Mouse (Mus musculus) midbrain, embryonic 11.5 days (tissue): ENCODE measurements around the gene Pkig. TPM values are rescaled to one million over a fixed set of nuclear protein-coding genes. Genes with fewer than 3 reads are reported as not detected.

Source experiments
- ATAC-seq: fragments of 200-750 bp; cut with Nextera tagmentation; 2 replicates; pipeline ENCODE4 v1.8.0; 2017; ENCODE audit warnings: moderate TSS enrichment, moderate library complexity; ENCODE audit not compliant: low FRiP score
- DNase-seq: peaks from one replicate; pipeline ENCODE4 v3.0.0; 2015; ENCODE audit warnings: low spot score; ENCODE audit errors: missing footprints
- H3K27ac ChIP-seq: fragments of 300-500 bp; sonication (generic); 2 replicates; pipeline ENCODE4 v1.5.1; 2014; ENCODE audit warnings: low read depth, low read length
- H3K27me3 ChIP-seq: fragments of 300-500 bp; sonication (generic); 2 replicates; pipeline ENCODE4 v1.6.1; 2014; ENCODE audit warnings: mild to moderate bottlenecking, low read length, moderate library complexity, mixed read lengths; ENCODE audit not compliant: control insufficient read depth, insufficient read depth
- H3K36me3 ChIP-seq: fragments of 300-500 bp; sonication (generic); 2 replicates; pipeline ENCODE4 v1.6.1; 2014; ENCODE audit warnings: mild to moderate bottlenecking, low read length, moderate library complexity, mixed read lengths; ENCODE audit not compliant: control insufficient read depth, insufficient read depth
- H3K4me1 ChIP-seq: fragments of 300-500 bp; sonication (generic); 2 replicates; pipeline ENCODE4 v1.6.1; 2014; ENCODE audit warnings: low read length; ENCODE audit not compliant: control insufficient read depth, insufficient read depth
- H3K4me2 ChIP-seq: fragments of 300-500 bp; sonication (generic); 2 replicates; pipeline ENCODE4 v1.6.1; 2014; ENCODE audit warnings: mild to moderate bottlenecking, moderate library complexity
- H3K4me3 ChIP-seq: fragments of 300-500 bp; sonication (generic); 2 replicates; pipeline ENCODE4 v1.5.1; 2014; ENCODE audit warnings: low read depth, low read length
- H3K9ac ChIP-seq: fragments of 300-500 bp; sonication (generic); 2 replicates; pipeline ENCODE4 v1.6.1; 2014; ENCODE audit warnings: low read length
- H3K9me3 ChIP-seq: fragments of 300-500 bp; sonication (generic); 2 replicates; pipeline ENCODE4 v1.6.1; 2016; ENCODE audit warnings: low read length; ENCODE audit not compliant: control insufficient read depth
- WGBS: fragments of 180-500 bp; shearing (Covaris S2); extraction: QIAGEN DNeasy Blood & Tissue Kit; methylation state at CpG from one replicate; pipeline ENCODE4 v1.1.7; 2014; 5-methylcytosine and 5-hydroxymethylcytosine counted together
- polyA plus RNA-seq: library from polyadenylated mRNA; unstranded; fragments of >200 nt; fragmentation: Nextera tagmentation; extraction: Ambion mirVana; gene quantifications from 2 replicates; pipeline ENCODE4 v1.2.1, GENCODE M21; 2014

Pkig gene
- polyA plus RNA-seq, 1 experiment from 2014 or later, result 153 TPM

DNA sequence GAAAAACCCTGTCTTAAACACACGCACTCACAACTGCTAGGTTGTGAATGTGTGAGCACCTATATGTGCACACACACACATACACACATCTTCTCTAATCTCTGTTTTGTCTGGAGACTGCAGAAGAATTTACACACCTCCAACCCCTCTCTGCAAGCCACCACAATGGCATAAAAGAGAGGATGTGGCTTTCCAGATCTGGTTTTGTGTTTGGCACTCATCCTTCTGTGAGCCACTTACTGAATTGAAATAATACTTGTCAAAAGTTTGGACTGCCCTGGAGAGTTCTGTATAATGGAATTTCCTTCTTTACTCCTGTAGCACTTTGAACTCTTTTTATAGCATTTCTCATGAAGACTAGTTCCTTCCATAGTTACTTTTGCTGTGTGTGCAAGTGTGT is 8.9 kb downstream of the Pkig start:
- no peaks in the 10 kb centered on the region for H3K9me3 ChIP-seq
- no peaks in the 10 kb centered on the region for H3K4me1 ChIP-seq
- no peaks in the 10 kb centered on the region for H3K36me3 ChIP-seq
- 96% methylated on average over 1 of the region's 1 CpGs for WGBS
- no peak overlapping the region for H3K4me2 ChIP-seq
- no peak overlapping the region for H3K27ac ChIP-seq
- no peak overlapping the region for H3K4me3 ChIP-seq
- H3K27me3 ChIP-seq, result no peaks in the 10 kb centered on the region
- ATAC-seq, result no peak
- peak; percentile 31 for DNase-seq
- no peak overlapping the region for H3K9ac ChIP-seq

DNA sequence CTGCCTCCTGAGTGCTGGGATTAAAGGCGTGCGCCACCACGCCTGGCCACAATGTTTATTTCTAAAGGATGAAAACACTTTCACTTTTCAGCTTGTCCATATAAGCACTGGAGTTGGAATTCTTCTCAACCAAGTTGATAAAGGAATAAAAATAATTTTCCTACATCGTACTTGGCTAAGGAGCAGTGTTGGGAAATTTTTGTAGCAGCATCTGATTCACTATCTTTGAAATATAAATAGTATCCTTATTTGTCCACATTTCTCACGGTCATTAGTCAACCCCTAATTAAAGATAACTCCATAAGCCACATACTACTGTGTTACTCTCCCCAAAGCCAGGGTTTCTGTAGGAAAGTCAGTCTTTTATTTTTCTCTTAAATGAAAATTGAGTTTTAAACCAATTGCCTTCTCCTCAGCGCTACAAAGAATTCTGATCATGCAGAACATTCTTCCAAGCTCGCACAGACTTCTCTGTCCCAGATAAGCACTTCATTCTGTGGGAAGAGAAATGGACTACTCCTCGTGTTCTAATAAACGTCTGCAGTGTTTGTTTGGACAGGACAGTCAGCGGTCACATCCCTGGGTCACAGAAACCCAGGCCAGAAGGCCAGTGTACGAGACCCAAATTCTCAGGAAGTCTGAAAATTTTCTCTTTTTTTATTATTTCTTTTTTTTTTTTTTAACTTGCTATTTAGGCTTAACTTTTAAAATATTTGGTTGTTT is 12.8 kb downstream of the Pkig start:
- Histone ChIP-seq H3K9ac (no peak overlapping the region), H3K9me3 (no peaks in the 10 kb centered on the region), H3K27ac (no peak overlapping the region), H3K4me3 (no peak overlapping the region), H3K4me1 (peaks cover 5% of the 10 kb centered on the region; the same call in 1 of the 2 replicates), H3K36me3 (no peaks in the 10 kb centered on the region), H3K4me2 (no peak overlapping the region), H3K27me3 (no peaks in the 10 kb centered on the region)
- DNase-seq, result no peak
- no peak for ATAC-seq
- WGBS, result 88% methylated on average over 11 of the region's 11 CpGs

DNA sequence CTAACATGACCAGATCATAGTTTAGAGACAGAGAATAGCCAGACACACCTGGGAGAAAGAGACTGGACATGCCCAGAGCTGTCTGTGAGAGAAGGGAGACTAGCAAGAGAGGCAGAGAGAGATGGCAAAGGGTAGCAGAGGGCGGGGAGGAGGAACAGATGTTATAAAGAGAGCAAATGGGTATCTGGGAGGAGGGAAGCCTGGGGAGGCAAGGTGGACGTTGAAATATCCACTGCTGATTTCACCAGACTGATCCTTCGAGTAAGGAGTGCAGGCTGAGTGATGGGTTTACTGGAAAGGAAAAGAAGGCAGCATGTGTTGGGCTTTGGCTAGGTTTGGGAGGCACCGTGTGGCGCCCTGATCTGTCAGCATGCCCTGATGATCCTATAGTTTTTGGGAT is 16.2 kb downstream of the Pkig start:
- no peak overlapping the region for H3K4me2 ChIP-seq
- no peaks in the 10 kb centered on the region for H3K27me3 ChIP-seq
- peak; percentile 47 for DNase-seq
- no peaks in the 10 kb centered on the region for H3K9me3 ChIP-seq
- peaks cover 5% of the 10 kb centered on the region; the same call in 1 of the 2 replicates for H3K4me1 ChIP-seq
- no peaks in the 10 kb centered on the region for H3K36me3 ChIP-seq
- ATAC-seq, result no peak
- H3K4me3 ChIP-seq, result no peak overlapping the region
- no peak overlapping the region for H3K9ac ChIP-seq
- no peak overlapping the region for H3K27ac ChIP-seq
- WGBS, result 73% methylated on average over 5 of the region's 5 CpGs

DNA sequence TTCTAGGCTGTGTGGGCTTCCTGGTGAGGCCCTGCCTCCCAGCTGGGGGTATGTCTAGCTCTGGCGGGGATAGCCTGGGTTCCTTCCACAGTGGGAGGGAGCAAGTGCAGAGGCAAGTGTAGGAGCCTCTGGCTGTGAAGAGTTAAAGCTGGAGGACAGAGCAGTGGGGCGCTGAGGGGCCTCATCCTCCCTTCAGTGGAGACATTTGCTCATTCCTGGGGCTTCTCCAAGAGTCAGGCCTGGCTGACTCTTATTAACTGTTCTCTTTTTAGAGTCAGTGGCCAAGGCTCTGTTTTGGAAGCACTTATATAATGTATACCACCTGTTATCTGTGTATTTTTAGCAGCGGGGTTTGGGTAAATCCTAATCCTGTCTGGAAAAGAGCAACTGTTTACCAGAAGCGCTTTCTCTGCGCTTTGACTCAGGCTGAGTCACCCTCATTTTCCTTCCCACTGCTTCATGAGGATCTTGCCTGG is 17.0 kb downstream of the Pkig start:
- H3K9me3 ChIP-seq, result no peaks in the 10 kb centered on the region
- no peak for ATAC-seq

DNA sequence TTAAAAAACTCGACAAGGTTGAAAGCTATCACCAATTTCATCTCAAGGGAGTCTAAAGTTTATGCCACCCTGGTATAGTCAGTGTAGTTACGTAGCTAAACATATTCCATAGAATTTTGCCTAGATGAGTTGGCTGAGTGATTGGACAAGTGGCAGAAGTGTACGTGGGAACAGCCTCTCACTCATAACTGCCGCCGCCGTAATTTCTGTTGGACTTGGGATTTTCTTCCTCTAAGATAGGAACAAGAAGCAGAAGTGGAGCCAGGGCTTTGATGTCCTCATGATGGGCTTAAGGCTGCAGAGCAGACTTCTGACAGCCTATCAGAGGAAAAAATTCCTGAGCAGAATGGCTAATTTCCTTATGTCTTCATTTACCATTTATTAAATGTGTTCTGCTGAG is 17.5 kb downstream of the Pkig start:
- Histone ChIP-seq H3K36me3 (no peaks in the 10 kb centered on the region), H3K4me2 (no peak overlapping the region), H3K9ac (no peak overlapping the region), H3K4me3 (no peak overlapping the region), H3K27me3 (no peaks in the 10 kb centered on the region), H3K27ac (no peak overlapping the region), H3K4me1 (peaks cover 5% of the 10 kb centered on the region; the same call in 1 of the 2 replicates), H3K9me3 (no peaks in the 10 kb centered on the region)
- DNase-seq (peak; percentile 4), ATAC-seq (no peak)
- 82% methylated on average over 6 of the region's 6 CpGs for WGBS

More for the DNA sequence above, 17.0 kb downstream of the Pkig start:
- H3K36me3 ChIP-seq, result no peaks in the 10 kb centered on the region
- H3K4me2 ChIP-seq, result no peak overlapping the region
- DNase-seq, result peak; percentile 45
- H3K4me1 ChIP-seq, result peaks cover 5% of the 10 kb centered on the region; the same call in 1 of the 2 replicates
- H3K27me3 ChIP-seq, result no peaks in the 10 kb centered on the region
- no peak overlapping the region for H3K9ac ChIP-seq
- H3K4me3 ChIP-seq, result no peak overlapping the region
- H3K27ac ChIP-seq, result no peak overlapping the region
- 32% methylated on average over 5 of the region's 5 CpGs for WGBS

DNA sequence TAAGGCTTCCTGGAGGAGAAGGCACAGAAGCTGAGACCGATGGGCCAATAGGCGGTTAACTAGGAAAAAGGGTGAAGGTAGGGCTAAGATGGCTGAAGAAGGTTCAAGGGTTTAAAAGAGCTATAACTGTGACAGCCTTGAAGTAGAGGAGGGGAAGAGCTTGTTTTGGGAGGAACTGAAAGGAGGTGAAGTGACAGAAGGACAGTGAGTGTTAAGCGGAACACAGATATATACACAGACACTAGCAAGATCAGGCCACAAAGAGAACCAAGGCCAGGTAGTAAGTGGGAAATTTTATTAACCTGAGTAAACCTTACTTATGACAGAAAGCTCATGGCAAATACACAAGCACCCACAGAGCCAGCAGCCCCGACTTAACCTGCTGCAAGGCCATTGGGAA is 18.1 kb downstream of the Pkig start:
- no peak for ATAC-seq
- H3K4me2 ChIP-seq, result no peak overlapping the region
- 91% methylated on average over 4 of the region's 4 CpGs for WGBS

DNA sequence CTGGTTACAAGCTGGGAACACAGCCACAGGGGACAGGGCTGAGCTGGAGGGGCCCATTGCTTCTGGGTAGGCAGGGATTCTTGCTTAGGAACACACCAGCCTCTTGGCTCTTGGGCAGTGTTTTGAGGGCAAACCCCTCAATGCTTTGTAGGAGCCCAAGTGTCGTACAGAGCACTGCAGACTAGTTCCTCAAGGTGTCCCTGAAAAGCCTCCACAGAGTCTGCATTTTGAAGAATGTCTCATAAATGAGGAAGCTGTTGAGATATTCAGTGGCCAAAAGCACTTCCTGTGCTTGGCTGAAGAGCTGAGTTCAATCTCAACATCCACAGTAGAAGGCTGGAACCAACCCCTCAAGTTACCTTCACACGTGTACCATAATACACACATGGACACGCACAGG is 18.6 kb downstream of the Pkig start:
- no peaks in the 10 kb centered on the region for H3K9me3 ChIP-seq
- H3K4me2 ChIP-seq, result no peak overlapping the region
- H3K27me3 ChIP-seq, result no peaks in the 10 kb centered on the region
- H3K4me1 ChIP-seq, result peaks cover 5% of the 10 kb centered on the region; the same call in 1 of the 2 replicates
- H3K27ac ChIP-seq, result no peak overlapping the region
- H3K36me3 ChIP-seq, result no peaks in the 10 kb centered on the region
- DNase-seq (peak; percentile 75), ATAC-seq (no peak)
- H3K9ac ChIP-seq, result no peak overlapping the region
- no peak overlapping the region for H3K4me3 ChIP-seq
- 89% methylated on average over 3 of the region's 3 CpGs for WGBS

More for the DNA sequence above, 18.1 kb downstream of the Pkig start:
- Histone ChIP-seq H3K9ac (no peak overlapping the region), H3K4me1 (peaks cover 5% of the 10 kb centered on the region; the same call in 1 of the 2 replicates), H3K27ac (no peak overlapping the region), H3K27me3 (no peaks in the 10 kb centered on the region), H3K36me3 (no peaks in the 10 kb centered on the region), H3K4me3 (no peak overlapping the region), H3K9me3 (no peaks in the 10 kb centered on the region)
- DNase-seq, result peak; percentile 51

DNA sequence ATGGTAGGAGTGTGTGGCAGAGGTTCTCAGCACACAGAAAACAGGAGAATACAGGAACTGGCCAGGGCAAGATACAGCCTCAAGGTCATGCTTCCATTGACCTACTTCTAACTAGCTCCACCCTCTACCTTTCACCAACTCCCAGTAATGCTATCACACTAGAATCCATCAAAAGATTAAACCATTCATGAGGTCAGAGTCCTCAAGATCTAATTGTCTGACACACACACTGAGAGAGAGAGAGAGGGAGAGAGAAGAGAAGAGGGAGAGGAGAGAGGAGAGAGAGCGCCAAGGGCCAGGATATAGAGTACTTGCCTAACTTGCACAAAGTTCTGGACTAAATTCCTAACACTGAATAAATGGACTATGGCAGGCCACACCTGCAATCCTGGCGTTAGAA is 24.2 kb downstream of the Pkig start:
- H3K9me3 ChIP-seq, result no peaks in the 10 kb centered on the region
- no peak overlapping the region for H3K27ac ChIP-seq
- H3K4me2 ChIP-seq, result no peak overlapping the region
- H3K27me3 ChIP-seq, result no peaks in the 10 kb centered on the region
- no peak for ATAC-seq
- 79% methylated on average over 2 of the region's 2 CpGs for WGBS
- H3K4me3 ChIP-seq, result no peak overlapping the region
- DNase-seq, result no peak
- H3K9ac ChIP-seq, result no peak overlapping the region
- no peaks in the 10 kb centered on the region for H3K36me3 ChIP-seq
- no peaks in the 10 kb centered on the region for H3K4me1 ChIP-seq

DNA sequence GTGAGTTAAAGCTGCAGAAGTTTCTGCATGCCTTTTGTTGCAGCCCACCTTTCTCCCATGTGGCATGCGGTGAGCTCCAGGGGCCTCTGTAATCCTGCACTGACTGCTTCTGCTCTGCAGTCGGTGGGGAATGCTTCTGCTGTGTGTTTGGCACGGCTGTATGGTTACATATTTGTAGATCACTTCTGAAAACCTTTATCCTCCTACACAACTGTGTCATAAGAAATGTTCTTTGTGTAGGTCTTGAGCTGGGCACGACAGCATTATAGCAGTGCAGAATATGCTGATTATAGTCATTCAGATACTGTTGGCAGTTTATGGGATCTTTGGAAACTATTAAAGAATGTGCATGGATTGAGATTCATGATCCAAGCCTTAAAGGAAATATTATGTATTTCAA is 27.1 kb downstream of the Pkig start:
- H3K36me3 ChIP-seq, result no peaks in the 10 kb centered on the region
- peak; percentile 33 for DNase-seq
- H3K27me3 ChIP-seq, result no peaks in the 10 kb centered on the region
- 70% methylated on average over 4 of the region's 4 CpGs for WGBS
- no peaks in the 10 kb centered on the region for H3K9me3 ChIP-seq
- H3K4me3 ChIP-seq, result no peak overlapping the region
- H3K27ac ChIP-seq, result no peak overlapping the region
- no peak overlapping the region for H3K9ac ChIP-seq
- ATAC-seq, result no peak
- peaks cover 5% of the 10 kb centered on the region for H3K4me1 ChIP-seq
- no peak overlapping the region for H3K4me2 ChIP-seq
